ENCODE assay signal across 29 mouse cellular contexts in the genomic region with DNA sequence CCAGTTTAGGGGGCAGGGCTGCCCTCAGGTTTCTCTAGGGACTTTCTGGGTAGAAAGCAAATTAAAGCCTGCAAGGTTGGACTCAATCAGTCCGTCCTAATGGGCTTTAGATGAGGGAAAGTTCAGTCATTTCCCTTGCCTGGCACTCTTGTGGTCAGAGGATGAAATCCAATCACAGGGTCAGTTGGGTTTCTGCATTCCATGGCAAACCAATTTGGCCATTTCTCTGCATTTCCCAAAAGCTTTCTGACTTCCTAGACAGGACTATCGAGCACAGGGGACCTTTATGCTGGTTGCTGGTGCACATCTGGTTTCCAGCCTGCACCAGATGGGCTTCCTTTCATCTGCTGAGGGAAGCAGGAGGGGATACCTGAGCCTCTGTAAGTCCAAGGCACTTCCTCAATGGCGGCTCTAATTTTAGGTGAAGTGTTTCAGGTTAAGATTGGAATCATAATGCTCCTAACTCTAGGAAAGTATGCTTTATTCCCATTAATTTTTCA.
DNase-seq lines count a peak whose midpoint lies in the region; ATAC-seq and TF ChIP-seq lines count a peak whose summit lies in the region.
"Had no signal": no experiment of that assay in that cellular context is flagged by ENCODE, and none has a peak within 500 bp of the region (broad histone marks: within the 10 kb centered on the region; RNA-seq: fewer than 3 reads in every experiment).

No protein-coding gene starts in this region.

- DNase-seq in 3T3-L1 (ENCODE audit: low read depth, low spot score) (peak; percentile 68), NIH3T3 (ENCODE audit: low read depth) (peak; percentile 23)
- DNase-seq in forelimb bud, embryonic 11.5 days (ENCODE audit: low read depth, low spot score) = peak; percentile 76
- DNase-seq in heart, adult 2 months = no peak
- DNase-seq: adrenal gland, postnatal 14 days; cerebellum, adult 11 months; cerebellum, adult 9-10 months; gastrocnemius, adult 2 months; gastrocnemius, postnatal 36 days; kidney, adult 9 months; kidney, postnatal 10 days; layer of hippocampus, adult 9-11 months; lung, postnatal 36 days; retina, postnatal 1 day; right cerebral cortex, postnatal 14 days; thymus, postnatal 4 days had no signal

- TF ChIP-seq EP300 in heart, adult 2 months (IDR thresholded peaks at IDR 0.05; ENCODE audit: insufficient read depth, low read depth, low read length) = no peak

- no peaks in the 10 kb centered on the region for H3K79me2 ChIP-seq in myocyte (ENCODE audit: control insufficient read depth, insufficient read depth)
- H3K79me2 ChIP-seq in heart, adult 2 months (replicated peaks; ENCODE audit: control insufficient read depth, insufficient read depth, low read length) = no peaks in the 10 kb centered on the region

- H3K27ac ChIP-seq in forebrain, embryonic 16.5 days (ENCODE audit: low read length) = no peak overlapping the region
- no peak overlapping the region for H3K27ac ChIP-seq in heart, adult 2 months
- H3K27ac ChIP-seq: gastrocnemius, adult 2 months; heart, embryonic 10.5 days; heart, embryonic 15.5 days; hindbrain, embryonic 13.5 days; limb, embryonic 13.5 days; lung, embryonic 15.5 days; midbrain, embryonic 13.5 days; neural tube, embryonic 15.5 days had no signal

- H3ac ChIP-seq in myocyte (ENCODE audit: control insufficient read depth, insufficient read length) = no peak overlapping the region

- H3K27me3 ChIP-seq in myocyte (ENCODE audit: control insufficient read depth, insufficient read depth, insufficient read length) = no peaks in the 10 kb centered on the region
- H3K27me3 ChIP-seq in forebrain, embryonic 16.5 days (replicated peaks; ENCODE audit: control insufficient read depth, insufficient read depth, low read length) = no peaks in the 10 kb centered on the region
- H3K27me3 ChIP-seq in heart, adult 2 months (ENCODE audit: control insufficient read depth, insufficient read depth, low read length) = no peaks in the 10 kb centered on the region
- H3K27me3 ChIP-seq: heart, embryonic 15.5 days; limb, embryonic 13.5 days; lung, embryonic 15.5 days; midbrain, embryonic 13.5 days; neural tube, embryonic 15.5 days had no signal

- H3K4me1 ChIP-seq in forebrain, embryonic 16.5 days (replicated peaks; ENCODE audit: control insufficient read depth, insufficient read depth, low read length) = no peaks in the 10 kb centered on the region
- no peaks in the 10 kb centered on the region; the same call in 1 of the 2 replicates for H3K4me1 ChIP-seq in heart, adult 2 months (ENCODE audit: control insufficient read depth, insufficient read depth, low read length)
- H3K4me1 ChIP-seq: heart, embryonic 10.5 days; heart, embryonic 15.5 days; hindbrain, embryonic 13.5 days; lung, embryonic 15.5 days; midbrain, embryonic 13.5 days; neural tube, embryonic 15.5 days had no signal

- TF ChIP-seq CTCF in heart, adult 2 months (IDR thresholded peaks at IDR 0.05) = no peak

- intact Hi-C loops in heart, adult 2 months (cut with DNase I) = no loop called here

- WGBS in forebrain, embryonic 16.5 days = 83% methylated on average over 3 of the region's 3 CpGs
- 56% methylated on average over 3 of the region's 3 CpGs for WGBS in heart, adult 2 months

- no peaks in the 10 kb centered on the region for H3K9me3 ChIP-seq in forebrain, embryonic 16.5 days (ENCODE audit: control insufficient read depth, low read length)
- H3K9me3 ChIP-seq: G1E; heart, embryonic 10.5 days; heart, embryonic 15.5 days; hindbrain, embryonic 13.5 days; limb, embryonic 13.5 days; lung, embryonic 15.5 days; midbrain, embryonic 13.5 days; neural tube, embryonic 15.5 days had no signal

- no peak overlapping the region for H3K9ac ChIP-seq in forebrain, embryonic 16.5 days (replicated peaks; ENCODE audit: low read depth, low read length)
- H3K9ac ChIP-seq in heart, adult 2 months (ENCODE audit: low read depth, low read length) = no peak overlapping the region
- H3K9ac ChIP-seq: heart, embryonic 15.5 days; hindbrain, embryonic 13.5 days; limb, embryonic 13.5 days; lung, embryonic 15.5 days; midbrain, embryonic 13.5 days; neural tube, embryonic 15.5 days had no signal

- no peaks in the 10 kb centered on the region for H3K36me3 ChIP-seq in myocyte (ENCODE audit: control insufficient read depth, insufficient read depth)
- no peaks in the 10 kb centered on the region for H3K36me3 ChIP-seq in forebrain, embryonic 16.5 days (ENCODE audit: control insufficient read depth, insufficient read depth)
- H3K36me3 ChIP-seq in heart, adult 2 months (ENCODE audit: control insufficient read depth, insufficient read depth, low read length) = no peaks in the 10 kb centered on the region
- H3K36me3 ChIP-seq: G1E; heart, embryonic 10.5 days; heart, embryonic 15.5 days; hindbrain, embryonic 13.5 days; limb, embryonic 13.5 days; lung, embryonic 15.5 days; midbrain, embryonic 13.5 days; neural tube, embryonic 15.5 days had no signal

- H3K4me3 ChIP-seq in myocyte = no peak overlapping the region
- no peak overlapping the region for H3K4me3 ChIP-seq in forebrain, embryonic 16.5 days (replicated peaks; ENCODE audit: low read length)
- H3K4me3 ChIP-seq in heart, adult 2 months = no peak overlapping the region
- H3K4me3 ChIP-seq: gastrocnemius, adult 2 months; heart, embryonic 10.5 days; heart, embryonic 15.5 days; hindbrain, embryonic 13.5 days; limb, embryonic 13.5 days; lung, embryonic 15.5 days; midbrain, embryonic 13.5 days; neural tube, embryonic 15.5 days had no signal

- ATAC-seq in forebrain, embryonic 16.5 days = no peak
- ATAC-seq: forebrain, embryonic 14.5 days; intestine, postnatal 0 days; midbrain, embryonic 13.5 days had no signal

- H3K4me2 ChIP-seq in myocyte (ENCODE audit: low read depth) = no peak overlapping the region
- no peak overlapping the region for H3K4me2 ChIP-seq in forebrain, embryonic 16.5 days (ENCODE audit: low read length)
- H3K4me2 ChIP-seq: heart, embryonic 15.5 days; hindbrain, embryonic 13.5 days; limb, embryonic 13.5 days; liver, embryonic 11.5 days; lung, embryonic 15.5 days; midbrain, embryonic 13.5 days; neural tube, embryonic 15.5 days had no signal

- TF ChIP-seq POLR2A in myocyte (IDR thresholded peaks at IDR 0.05; ENCODE audit: insufficient read length, low read depth) = no peak
- TF ChIP-seq POLR2A in heart, adult 2 months (IDR thresholded peaks at IDR 0.05; ENCODE audit: insufficient read depth, low read depth, low read length) = no peak

TF ChIP-seq in myocyte, 11 proteins besides CTCF, POLR2A, EP300 and RAD21:
- TF ChIP-seq POLR2AphosphoS2 (IDR thresholded peaks at IDR 0.05; ENCODE audit: insufficient read length, low read depth) (no peak), TCF12 (IDR thresholded peaks at IDR 0.05; ENCODE audit: insufficient read depth, poor library complexity, severe bottlenecking) (peak; percentile 30)
TF ChIP-seq in myocyte: peak in this region for 1.

Comparison
In these comparisons a context has a peak if more than half of its experiments do, and no peak if none do; other contexts are left out.
1. DNase-seq: peak in 3T3-L1 (single experiment), NIH3T3 (single experiment) and forelimb bud, embryonic 11.5 days (single experiment); none in heart, adult 2 months (0 of 2).